Mouse (Mus musculus): ENCODE measurements around the gene Pga5.

The Pga5 gene

DNA sequence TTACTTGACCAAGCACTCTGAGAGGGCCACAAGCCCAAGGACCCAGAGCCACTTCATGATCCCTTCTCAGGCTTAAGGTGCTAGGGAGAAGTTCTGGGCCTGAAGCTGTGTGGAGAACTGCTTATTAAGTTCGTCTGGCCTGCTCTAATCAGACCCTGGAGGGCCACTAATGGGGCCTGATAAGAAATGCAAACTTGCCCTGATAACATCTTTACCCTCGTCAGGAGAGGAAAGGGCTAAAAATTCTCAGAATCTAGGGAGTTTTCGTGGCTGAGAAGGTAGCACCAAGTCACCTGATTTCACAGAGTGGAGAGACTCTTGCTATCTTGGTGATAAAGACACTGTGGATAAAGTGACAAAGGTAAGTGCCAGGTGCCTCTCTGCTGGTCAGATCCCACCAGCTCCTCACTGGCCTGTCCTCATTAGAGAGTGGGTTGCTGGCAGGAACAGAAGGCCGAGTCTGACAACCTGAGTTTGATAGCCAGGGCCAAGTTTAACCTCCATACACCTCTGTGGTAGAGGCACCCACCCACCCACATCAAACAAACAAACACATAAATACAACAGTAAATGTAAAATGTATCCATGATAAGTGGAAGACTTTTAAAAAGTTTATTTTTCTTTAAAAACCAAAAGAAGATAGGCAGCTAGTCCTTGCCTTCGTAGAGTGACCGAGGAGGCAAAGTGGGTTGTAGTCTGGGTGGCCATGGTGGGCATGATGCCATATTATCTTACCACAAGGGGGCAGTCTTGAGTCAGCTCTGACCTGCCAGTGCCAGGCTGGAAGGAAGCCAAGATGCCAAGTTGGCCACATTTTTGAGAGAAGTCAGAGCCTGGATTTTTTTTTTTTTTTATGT is at the start of gene Pga5:
Gene Pga5 (minus strand): TSS at position 157 of the 857 bp plus-strand sequence.
- DNase-seq (ENCODE audit: low read depth, low spot score), result peak; percentile 75

DNA sequence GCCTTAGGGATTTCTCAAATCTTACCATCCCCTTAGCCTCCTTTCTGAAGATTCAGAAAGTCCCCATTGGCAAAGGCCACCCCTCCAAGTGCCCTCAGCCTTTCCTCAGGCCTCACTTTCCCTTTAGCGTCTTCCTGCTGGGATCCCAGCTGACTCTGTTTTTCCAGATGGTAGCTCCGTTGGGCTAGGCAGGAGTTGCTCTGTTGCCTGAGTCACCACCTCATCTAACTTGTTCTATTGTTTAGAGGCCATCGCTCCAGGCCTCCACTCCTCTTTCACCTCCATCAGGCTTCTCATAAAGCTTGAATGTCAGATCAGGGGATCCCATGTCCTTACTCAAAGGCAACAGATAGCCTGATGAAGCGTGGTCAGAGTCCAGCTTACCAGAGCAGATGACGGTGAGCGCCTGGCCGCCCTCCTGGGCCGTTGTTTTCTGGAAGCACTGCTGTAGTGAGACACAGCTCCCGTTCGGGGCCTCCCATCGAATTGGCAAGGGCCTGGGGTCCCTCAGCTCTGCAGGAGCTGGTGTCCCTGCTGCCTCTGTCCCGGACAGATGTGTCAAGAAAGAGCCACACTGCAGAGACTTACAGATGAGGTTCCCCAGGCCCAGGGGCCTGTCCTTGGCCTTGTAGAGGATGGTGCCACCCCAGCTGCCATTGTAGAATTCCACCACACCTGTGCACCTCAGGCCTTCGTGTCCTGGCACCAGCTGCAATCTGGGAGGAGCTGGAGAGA is 46.9 kb upstream of the Pga5 start:
- DNase-seq (ENCODE audit: low read depth, low spot score), result no peak

DNA sequence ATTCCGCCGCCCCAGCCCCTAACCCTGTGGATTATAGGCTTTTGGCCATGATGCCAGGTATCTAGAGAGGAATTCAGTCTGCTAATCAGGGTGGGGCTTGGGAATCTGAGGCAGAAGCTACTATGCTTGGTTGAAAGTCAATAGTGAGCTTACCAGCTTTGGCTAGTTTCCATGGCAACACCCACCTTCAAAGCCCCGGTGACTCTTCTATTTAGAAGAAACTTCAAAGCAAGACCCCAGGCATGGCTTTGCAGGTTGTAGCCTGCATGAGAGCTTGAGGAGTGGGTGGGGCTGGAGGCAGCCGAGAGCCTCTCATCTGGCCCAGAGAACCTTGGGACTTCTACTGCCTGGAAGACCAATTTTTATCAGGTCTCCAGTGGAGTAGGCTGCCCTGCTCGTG is 45.8 kb upstream of the Pga5 start:
- DNase-seq (ENCODE audit: low read depth, low spot score), result no peak

DNA sequence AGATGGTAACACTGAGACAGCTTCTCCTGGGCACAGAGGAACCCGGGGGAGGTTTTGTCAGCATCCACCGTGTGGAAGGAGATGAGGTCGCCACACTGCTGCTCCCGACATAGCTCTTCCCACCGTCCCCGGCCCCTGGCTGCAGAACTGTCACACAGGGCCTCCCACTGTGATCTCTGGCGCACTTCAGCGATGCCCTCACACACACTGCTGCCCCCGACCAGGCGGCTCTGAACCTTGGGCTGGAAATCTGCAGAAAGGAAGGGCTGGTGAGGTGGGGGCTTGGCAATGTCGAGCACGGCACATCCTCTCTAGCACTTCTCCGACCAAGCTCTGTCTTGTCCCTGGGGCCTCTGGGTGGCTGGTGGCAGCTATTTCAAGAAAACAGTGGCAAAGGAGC is 45.2 kb upstream of the Pga5 start:
- DNase-seq (ENCODE audit: low read depth, low spot score), result no peak

DNA sequence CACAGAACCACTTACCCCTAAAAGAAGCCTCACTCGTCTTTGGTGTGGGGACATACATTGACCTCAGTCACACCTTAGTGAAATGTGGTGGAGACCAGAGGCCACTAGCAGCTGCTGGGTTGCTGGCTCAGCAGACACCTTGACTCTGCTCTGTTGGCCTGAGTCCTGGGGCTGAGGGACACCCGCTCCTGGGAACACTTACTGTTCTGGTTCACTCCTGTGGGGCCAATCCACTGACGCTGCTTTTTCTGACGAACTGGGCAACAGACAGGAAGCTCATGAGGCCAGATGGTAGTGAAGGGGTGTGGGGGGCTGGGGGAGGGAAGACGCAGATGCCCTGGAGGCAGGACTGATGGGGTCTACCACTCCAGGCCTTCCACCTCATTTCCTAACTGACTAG is 43.2 kb upstream of the Pga5 start:
- DNase-seq (ENCODE audit: low read depth, low spot score), result no peak

DNA sequence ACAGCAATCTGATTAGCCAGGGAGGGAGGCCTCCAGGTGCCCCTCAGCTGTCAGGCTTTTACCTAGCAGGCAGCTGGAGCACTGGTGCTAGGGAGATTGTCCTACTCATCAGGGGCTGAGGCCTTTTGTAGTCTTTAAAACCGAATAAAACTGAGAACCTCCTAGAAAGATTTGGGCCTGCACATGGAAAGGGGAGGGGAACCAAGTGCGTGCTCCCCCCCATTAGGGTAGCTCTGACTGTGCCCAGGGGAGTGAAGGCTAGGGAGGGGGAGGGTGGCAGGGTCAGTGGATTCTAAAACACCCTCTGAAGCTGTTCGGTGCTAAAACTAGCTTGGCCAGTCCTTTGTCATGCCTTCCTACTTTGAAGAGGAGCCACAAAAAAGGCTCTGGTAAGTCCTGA is 42.7 kb upstream of the Pga5 start:
- no peak for DNase-seq (ENCODE audit: low read depth, low spot score)

DNA sequence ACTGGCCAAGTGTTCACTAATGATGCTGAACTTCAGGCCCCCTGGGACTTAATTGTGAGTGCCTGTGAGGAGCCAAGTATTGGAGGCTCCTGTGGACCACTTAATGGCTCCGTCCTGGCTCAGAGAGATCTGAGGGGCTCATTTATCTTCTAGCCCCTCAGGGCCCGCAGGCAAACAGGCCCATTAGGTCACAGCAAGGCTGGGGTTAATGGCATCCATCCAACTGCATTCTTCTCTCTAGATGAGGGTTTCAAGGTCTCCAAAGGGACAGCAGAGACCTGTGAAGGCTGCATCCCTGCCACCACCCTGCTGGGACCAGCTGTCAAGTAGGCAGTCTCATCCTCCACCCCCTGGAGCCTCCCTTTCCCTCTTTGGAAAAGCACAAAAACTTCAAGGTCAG is 41.9 kb upstream of the Pga5 start:
- no peak for DNase-seq (ENCODE audit: low read depth, low spot score)

DNA sequence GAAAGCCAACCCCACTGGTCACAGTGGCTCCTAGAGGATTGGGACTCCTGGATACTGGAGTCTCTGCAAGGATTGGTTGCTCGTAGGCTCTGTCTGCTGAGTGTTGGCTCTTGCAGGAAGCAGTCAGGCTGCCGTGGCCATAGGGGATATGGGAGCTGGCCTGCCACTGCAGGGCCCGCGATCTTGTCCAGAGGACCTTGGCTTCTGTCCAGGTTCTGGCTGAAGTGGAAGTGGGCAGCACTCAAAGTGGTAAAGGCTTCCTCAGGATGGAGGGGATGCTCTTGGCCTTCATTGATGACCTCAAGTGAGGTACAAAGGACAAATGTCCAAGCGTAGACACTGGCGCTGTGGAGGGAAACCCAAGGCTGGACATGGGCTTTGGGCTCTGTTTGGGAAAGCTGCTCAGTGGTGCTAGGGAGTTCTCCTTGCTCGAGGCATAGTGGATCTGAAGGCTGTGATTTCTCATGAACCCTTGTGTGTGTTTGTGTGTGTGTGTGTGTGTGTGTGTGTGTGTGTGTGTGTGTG is 40.4 kb upstream of the Pga5 start:
- DNase-seq (ENCODE audit: low read depth, low spot score), result no peak

DNA sequence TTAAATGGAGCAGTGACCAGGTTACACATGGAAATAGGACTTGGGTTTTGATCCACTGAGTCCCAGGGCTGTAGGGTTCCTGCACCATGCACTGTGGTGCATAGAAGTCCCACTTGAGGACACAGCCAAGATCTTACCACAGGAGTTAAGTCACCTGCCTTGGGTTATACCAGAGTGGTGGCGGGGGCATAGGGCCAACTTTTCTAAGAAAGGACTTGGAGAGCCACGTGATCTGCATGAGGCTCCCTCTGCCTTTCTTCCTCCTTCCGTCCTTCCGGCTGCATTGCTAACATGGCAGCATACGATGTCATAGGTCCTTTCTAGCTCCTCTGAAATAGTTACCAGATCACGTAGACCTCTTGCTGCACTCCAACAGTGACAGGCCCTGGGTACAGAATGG is 37.6 kb upstream of the Pga5 start:
- no peak for DNase-seq (ENCODE audit: low read depth, low spot score)

DNA sequence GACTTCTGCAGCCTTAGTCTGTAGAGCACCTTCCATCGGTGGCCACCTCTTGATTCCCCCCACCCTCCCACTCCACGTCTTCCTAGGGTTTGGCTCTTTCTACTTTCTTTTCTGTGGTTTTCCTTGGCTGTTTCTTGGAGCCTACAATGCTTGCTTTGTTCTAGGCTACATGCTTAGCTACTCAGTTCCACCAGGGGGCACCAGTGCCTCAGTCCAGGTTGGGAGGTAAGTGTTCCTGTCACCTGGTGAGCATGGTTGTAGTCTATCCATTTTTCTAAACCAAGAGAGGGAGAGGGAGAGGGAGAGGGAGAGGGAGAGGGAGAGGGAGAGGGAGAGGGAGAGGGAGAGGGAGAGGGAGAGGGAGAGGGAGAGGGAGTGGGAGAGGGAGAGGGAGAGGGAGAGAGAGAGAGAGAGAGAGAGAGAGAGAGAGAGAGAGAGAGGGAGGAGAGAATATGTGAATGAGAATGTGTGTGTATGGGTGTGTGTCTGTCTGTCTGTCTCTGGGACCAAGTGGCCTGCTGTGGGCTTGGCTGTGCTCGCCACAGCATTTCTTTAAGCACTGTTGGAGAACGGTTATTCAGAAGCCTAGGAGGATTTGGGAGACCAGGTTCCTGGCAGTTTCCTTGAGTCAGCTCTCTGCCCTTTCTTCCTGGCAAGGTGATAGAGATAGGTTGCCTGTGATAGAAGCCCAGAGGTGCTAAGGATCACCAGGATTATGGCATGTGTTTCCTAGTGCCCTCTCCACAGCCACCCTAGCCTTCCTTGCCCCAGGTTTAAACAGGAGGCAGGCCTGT is 37.0 kb upstream of the Pga5 start:
- DNase-seq (ENCODE audit: low read depth, low spot score), result peak; percentile 67

DNA sequence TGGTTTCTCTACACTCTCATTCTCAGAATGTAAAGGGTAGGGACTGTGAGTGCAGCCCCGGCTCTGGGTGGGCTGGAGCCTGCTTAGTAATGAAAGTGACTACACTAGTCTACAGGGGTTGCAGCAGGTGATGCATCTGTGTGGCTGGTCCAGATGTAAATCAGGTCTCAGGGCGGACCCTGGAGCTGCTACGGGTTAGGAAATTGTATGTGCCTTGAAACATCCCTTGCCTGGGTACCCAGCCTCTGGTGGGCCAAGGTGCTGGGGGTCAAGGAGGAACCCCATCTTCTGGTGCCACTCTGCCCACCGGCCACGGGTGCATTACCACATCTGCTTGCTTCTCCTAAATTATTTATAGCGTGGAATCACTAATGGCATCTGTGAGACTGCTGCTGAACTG is 36.3 kb upstream of the Pga5 start:
- no peak for DNase-seq (ENCODE audit: low read depth, low spot score)

DNA sequence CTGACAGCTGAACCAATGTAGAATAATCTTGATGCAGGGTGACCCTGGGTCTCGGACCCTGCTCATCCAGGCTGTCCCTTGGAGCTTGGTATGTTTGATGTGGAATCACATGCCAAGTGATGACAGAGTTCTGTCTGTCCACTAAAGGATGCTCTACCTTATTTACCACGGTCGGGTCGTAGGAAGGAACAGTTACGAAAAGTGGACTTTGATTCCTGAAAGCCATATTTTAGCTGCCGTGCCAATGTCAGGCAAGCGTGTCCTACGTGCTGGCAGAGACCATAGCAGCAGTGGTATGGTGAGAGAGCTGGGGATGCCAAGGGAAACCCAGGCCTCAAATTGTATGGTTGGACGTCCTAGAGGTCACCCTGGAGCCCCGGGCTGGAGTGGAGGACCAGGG is 35.7 kb upstream of the Pga5 start:
- DNase-seq (ENCODE audit: low read depth, low spot score), result no peak

DNA sequence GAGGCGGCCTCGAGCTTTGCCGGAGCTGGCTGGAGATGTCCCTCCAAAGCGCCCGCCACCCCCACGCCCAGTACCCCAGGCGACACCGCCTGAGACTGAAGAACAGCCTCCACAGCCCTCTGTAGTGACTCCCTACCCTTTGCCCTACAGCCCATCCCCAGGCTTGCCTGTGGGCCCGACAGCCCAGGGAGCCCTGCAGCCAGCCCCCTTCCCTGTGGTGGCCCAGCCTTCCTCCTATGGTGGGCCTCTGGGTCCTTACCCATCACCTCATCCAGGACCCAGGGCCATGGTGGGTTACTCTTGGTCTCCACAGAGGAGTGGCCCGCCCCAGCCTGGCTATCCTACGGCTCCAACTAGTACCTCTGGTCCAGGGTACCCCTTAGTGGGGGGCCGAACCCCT is 34.8 kb upstream of the Pga5 start:
- DNase-seq (ENCODE audit: low read depth, low spot score), result no peak

DNA sequence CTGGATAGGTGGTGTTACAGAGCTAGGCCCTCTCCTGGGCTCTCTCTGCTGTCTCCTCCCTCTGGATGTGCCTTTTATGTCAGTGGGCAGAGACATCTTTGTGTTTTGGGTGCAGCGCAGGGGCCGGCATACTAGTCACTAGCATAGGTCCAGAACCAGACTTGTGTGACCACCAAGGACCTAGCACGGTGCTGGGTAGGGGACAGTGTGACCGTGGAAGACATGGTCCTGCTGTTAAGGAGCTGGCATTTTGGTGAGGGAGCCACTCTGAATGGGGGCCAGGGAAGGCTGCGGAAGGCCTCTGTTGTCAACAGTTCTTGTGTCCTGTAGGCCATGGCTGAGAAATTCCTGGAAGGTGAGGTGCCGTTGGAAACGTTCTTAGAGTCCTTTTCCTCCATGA is 34.3 kb upstream of the Pga5 start:
- DNase-seq (ENCODE audit: low read depth, low spot score), result no peak

DNA sequence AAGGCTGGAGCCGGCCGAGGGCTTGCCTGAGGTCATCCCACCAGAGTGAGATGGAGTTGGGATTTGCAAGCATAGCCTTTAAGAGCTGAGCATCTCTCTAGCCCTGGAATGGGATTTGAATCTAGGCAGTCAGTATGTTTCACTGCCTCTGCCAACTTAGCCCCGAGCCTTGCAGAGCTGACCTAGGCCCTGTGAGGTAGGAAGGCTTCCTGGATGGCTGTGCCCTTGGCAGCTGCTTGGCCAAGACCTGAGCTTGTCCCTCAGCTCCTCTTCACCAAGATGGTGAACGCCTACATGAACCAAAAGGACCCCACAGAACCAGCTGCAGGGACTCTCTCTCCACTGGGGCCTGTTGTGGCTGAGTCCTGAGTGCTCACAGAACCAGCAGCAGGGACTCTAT is 32.9 kb upstream of the Pga5 start:
- DNase-seq (ENCODE audit: low read depth, low spot score), result no peak

DNA sequence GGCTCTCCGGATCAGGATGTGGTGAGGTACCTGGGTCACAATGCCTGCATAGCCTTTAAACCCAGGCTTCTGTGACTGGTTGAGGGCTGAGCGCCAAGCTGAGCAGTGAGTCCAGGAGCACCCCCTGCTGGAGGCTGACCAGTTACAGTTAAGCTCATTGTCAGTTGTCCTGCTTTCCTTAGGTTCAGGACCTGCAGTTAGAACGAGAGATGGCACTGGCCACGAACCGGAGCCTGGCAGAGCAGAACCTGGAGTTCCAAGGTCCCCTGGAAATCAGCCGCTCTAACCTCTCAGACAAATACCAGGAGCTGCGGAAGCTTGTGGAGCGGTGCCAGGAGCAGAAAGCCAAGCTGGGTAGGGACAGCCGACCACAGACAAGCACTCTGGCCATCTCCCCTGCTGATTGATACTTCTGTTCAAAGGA is 32.2 kb upstream of the Pga5 start:
- DNase-seq (ENCODE audit: low read depth, low spot score), result peak; percentile 53

DNA sequence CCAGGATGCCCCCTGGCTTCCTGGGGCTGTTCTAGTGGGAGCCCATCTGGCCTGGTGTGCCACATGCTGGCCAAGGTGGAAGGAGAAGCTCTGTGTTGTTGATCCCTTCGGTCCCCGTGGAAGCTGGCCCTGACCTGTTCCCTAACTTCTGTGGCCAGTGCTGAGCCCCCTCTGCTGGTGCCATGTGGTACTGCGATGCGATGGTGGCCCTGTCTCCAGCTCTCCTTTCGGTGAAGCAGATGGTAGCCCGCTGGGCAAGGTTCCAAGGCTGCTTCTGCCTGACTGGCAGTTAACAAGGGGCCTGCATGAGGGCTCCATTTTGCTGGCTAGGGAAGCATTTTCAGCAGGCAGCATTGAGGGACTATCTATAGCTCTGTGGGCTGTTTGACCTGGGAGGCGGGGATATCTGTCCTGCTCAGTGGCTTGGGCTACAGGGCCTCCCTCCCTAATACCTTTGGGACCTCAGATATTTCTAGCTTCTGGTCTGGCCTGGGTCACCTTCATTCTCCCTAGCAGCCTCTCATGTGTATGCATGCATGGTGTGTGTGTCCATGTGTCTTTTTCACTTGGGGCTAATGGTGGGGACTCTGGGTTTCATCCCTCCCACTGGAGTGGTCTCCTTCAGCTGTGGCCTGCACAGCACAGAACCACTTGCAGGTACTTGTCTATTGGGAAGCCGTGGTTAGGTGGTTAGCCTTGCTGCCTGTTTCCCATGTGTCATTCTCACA is 31.7 kb upstream of the Pga5 start:
- DNase-seq (ENCODE audit: low read depth, low spot score), result peak; percentile 94

DNA sequence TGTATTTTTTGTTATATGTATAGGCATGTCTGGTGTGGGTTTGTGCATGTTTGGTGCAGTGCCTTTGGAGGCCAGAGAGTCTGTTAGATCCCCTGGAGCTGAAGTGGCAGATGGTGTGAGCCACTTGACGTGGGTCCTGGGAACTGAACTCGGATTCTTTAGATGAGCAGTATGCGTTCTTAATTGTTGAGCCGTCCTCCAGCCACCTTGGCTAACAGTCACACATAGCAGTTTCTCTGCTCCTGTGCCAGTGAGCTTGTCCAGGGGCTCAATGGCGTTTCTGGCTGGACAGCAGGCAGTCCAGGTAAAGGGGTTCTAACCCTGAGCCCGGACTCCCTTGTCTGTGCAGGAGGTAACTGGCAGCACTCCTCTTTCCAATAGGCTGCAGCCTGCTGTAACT is 31.0 kb upstream of the Pga5 start:
- no peak for DNase-seq (ENCODE audit: low read depth, low spot score)

DNA sequence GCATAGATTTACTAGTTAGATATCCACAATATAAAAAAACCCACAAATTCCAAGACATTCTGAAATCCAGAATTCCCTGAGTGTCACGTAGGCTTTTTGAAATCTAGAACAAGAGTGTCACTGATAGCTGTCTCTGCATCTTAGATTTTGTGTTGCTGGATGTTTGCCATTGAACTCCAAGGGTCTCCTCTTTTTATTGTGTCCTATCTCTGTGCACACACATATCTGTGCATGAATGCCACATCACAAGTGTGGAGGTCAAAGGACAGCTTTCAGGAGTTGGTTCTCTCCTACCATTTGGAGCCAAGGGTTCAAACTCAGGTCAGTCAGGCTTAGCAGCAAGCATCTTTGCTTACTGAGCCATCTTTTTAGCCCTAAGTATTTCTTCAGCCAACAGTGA is 30.0 kb upstream of the Pga5 start:
- DNase-seq (ENCODE audit: low read depth, low spot score), result no peak

DNA sequence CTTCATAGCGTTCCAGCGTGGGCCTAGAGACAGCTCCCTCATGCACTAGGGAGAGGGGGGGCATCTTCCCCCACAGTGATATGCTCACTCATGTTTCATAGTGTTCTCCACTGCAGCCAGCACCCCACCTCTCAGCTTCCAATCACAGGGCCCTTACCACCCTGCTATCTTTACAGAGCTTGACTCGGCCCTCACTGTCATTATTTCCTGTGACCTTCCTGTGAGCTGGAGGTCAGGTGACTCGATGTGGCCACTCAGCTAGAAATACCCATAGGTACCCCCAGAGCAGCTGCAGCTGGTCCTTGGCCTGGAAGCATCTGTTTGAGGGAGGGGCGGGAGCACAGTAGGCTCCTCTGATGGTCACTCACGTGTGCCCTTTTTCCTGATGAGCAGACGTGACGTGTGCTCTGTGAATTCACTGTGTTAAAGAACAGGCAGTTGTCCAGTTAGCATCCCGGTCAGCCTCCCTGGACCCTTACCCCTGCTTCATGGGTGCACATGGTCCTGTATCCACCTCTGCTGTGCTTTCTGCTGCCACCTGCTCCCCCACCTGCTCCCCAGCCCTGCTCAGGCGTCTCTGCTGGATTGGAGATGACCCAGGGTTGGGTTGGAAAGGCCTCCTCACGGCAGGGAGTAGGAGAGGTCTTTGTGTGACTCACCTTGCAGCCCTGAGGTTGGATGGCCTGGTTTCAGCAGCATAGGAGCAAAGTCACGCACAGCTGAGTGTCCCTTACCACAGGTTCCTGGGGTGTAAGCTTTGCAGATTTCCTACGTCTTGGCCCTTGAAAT is 29.4 kb upstream of the Pga5 start:
- DNase-seq (ENCODE audit: low read depth, low spot score), result no peak

DNA sequence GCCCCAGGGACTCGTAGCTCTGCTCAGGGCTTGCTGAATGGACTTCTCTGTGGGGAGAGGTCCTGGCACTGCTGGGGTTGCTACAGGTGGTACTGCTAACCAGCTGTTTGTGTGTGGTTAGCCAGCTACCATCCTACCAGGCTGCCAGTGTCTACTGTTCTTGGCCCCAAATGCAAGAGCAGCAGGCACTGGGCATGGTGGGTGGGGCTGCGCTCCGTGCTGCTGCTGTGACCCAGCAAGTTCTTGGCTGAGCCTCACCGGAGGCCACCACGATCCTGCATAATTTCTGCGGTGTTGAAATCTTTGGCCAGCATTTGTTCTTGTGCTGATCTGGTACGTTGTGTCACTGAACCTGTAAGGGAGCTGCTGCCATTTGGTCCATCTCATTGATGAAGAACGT is 25.6 kb upstream of the Pga5 start:
- DNase-seq (ENCODE audit: low read depth, low spot score), result no peak
